Mouse (Mus musculus): ENCODE results near the gene Arnt2.

Arnt2 gene

DNA sequence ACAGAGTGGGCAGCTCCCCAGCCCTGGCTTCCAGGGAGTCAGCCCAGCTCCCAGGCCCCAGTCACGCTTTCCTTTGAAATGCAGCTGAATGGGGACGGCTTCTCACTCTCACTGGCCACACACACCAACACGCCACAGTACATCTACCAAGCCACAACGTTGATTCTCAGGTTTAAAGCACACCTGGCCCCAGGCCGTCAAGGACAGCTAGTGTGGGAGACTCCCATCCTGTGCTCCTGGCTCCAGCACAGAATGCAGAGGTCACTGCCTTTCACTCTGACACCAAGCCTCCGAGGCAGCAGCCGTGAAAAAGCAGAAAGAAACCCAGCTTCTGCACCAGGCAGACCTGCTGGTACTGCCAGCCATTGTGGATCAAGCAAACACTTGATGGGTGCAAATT lies 160.6 kb downstream of the Arnt2 start:
- DNase-seq (ENCODE audit: extremely low read depth, low read depth), result no peak

DNA sequence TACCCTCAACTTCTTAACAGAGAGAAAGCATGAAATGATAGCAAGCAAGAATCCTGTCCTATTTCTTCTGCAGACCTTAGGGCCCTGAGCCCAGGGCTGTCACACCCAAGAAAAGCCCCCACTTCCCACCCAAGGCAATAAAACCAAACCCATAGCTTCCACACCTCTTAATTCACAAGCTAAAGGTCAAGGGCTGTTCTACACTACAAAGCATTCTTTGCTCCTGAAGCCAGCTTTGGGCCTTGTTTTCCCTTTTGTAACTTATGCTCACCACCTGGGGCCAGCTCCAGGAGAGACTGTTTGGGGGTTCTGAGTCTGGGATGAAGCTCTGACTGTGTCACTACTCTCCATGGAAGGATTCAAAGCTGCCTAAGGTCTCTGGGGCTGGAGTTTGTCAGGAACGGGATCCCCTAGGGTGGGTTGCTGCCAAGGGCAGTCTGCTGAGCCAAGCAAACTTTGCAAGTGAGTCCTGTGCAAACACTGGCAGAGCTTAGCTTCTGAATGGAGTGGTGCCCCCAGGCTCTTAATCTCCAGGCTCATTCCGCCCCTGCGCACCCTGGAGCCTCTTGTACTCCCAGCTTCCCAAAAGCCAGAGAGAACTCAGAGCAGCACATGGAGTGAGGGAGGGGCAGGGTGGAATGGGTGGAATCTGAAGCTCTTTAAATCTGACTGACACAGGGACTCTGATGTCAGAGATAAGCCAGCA lies 161.9 kb downstream of the Arnt2 start:
- DNase-seq (ENCODE audit: extremely low read depth, low read depth), result no peak

- DNase-seq (ENCODE audit: extremely low read depth, low read depth), result no peak
These were observed 163.1 kb downstream of the Arnt2 start for GRCm38 (mm10) chr7:84246878-84247277.

- DNase-seq (ENCODE audit: extremely low read depth, low read depth), result no peak
These were observed 163.9 kb downstream of the Arnt2 start for GRCm38 (mm10) chr7:84246093-84246492.

DNA sequence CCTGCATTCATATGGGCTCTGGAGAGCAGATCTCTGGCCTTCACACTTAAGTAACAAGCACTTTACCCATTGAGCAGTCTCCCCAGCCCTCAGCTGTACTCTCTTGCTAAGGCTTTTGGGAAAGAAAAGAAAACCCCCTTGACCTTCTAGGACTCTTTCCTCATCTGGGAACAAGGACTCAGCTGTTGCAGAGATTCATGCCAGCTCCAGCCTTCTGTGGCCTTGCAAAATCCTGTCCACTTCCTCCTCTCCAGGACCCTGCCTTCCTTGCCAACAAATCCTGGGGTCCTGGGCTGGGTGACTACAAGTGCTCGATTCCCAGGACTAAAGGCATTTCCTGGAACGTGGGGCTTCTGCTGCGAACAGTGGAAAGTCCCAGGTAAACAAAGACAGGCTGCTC lies 169.6 kb downstream of the Arnt2 start:
- no peak for DNase-seq (ENCODE audit: extremely low read depth, low read depth)

- DNase-seq (ENCODE audit: extremely low read depth, low read depth), result no peak
These were observed 172.3 kb downstream of the Arnt2 start for GRCm38 (mm10) chr7:84237655-84238054.

DNA sequence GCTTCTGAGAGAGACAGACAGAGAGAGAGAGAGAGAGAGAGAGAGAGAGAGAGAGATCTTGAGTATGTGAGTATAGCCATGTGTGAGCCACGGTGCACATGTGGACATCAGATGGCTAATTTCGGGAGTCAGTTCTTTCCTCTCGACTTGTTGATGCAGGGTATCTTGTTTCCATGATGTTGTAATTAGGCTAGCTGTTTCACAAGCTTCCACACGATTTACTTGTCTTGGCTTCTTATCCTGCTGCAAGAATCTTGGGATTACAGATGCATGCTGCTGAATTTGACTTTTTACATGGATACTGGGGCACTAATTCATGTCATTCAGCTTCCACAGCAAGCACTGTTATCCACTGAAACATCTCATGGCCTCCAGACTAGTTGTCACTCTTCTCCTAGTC lies 178.6 kb downstream of the Arnt2 start:
- DNase-seq (ENCODE audit: extremely low read depth, low read depth), result no peak

GRCm38 (mm10) chr7:84227652-84228051 lies 182.3 kb downstream of the Arnt2 start:
- no peak for DNase-seq (ENCODE audit: extremely low read depth, low read depth)

DNA sequence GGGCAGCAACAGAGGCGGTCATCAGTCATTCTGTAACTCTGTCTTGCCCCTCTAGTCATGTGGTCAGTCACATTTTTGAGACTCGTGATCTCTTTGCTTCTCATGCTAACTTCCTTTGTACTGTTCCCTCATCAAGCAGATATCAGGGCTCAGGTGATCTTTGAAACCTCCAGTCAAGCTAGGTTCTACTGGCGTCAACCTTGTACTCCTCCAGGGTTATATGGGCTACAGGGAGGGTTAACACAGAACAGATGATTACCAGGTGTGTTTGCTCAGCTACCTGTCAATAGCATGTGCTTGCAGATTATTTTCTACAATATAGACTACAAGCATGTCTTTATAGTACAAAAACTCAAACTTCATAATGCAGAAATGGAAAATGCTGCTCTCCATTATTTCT lies 183.1 kb downstream of the Arnt2 start:
- no peak for DNase-seq (ENCODE audit: extremely low read depth, low read depth)

DNA sequence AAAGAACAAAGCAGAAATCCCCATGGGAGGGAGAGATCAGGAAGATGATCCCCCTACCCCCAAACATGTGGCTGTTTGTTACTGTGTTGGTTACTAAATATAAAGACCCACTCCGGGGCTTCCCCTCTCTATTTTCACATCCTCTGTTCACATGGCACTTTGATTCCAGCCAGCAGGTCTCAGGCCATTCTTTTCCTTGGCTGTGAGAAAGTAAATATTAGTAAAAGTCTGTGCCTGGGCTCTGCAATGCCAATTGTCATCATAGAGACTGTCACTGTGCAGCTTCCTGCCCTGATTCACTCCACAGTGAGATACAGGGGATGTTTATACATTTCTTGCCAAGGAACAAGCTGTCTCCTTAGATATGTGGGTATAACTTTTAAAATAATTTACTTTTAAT lies 197.9 kb downstream of the Arnt2 start:
- DNase-seq (ENCODE audit: extremely low read depth, low read depth), result no peak

- DNase-seq (ENCODE audit: extremely low read depth, low read depth), result peak; percentile 57
These were observed 199.2 kb downstream of the Arnt2 start for GRCm38 (mm10) chr7:84210585-84211291.

GRCm38 (mm10) chr7:84203981-84204380 lies 206.0 kb downstream of the Arnt2 start:
- DNase-seq (ENCODE audit: extremely low read depth, low read depth), result no peak

DNA sequence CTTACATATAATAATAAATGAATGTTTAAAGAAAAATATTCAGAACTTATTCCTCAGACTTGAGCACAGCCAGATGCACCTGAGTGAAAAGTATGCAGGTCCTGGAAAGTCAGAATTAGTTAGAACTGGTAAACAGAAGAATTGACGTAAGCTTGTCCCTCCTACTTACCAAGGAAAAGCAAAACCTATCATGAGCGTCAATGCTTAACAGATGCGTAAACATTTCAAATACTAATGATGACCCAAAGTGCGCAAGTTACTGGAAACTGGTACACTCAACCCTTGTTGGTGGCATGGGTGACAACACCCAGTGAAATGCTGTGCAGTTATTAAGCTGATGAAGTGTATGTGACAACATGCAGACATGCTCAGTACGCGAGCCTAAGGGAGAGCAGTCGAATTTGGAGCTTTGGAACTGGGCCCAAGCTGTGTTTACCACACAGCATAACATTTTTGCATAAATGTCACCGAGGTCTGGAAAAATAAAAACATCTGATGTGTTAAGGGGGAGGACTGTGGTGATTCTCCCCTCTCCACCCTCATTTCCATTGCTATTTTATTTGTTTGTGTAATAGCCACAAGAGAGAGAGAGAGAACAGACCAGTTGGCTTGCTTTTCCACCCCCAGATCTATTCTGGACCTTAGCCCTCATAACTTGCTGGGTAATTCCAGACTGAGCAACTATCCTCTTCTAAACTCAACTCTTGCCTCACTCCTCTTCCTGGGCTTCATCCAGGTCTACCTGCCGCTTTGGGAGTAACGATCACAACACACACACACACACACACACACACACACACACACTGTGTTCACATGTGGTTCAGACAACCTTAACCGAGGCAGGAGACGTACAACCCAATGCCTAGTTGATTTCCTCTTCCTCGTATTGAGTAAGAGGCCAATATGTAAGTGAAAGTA lies 208.6 kb downstream of the Arnt2 start:
- DNase-seq (ENCODE audit: extremely low read depth, low read depth), result no peak

DNA sequence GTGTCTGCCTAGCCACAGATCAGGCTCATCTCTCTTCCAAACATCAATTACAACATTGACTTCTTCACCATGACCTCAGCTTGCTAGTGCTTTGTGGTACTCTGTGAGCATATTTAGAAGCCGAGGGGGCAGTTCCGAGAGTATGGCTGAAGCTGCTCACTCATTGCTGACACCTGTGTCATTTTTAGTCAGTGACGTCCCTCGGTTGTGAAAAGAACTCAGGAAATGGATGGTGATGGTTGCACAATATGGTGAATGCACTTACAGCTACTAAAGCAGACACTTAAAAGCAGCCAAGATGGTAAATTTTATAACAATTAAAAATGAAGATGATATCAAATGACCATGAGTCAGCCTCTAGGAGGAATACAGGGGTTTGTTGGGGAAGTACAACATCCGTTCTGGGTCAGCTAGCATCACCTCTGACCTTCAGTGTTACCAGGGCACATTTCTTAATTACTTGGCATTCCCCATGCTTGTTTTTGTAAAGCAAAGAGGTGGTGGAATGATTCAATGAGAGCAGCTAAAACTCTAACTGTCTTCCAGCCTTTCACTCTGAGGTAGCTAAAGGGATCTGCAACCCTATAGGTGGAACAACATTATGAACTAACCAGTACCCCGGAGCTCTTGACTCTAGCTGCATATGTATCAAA lies 212.6 kb downstream of the Arnt2 start:
- DNase-seq (ENCODE audit: extremely low read depth, low read depth), result no peak
